In genomic region chr6:138054166-138054565, GRCm38 (mm10) we compare ENCODE assay signal across 8 mouse cellular contexts. TPM values are rescaled to one million over a fixed set of nuclear protein-coding genes. Genes with fewer than 3 reads are reported as not detected.
DNase-seq lines count a peak whose midpoint lies in the region; ATAC-seq and TF ChIP-seq lines count a peak whose summit lies in the region.

No protein-coding gene starts in this region.

- H3K4me2 ChIP-seq in kidney, postnatal 0 days (ENCODE audit: low read length), result no peak overlapping the region
- H3K4me2 ChIP-seq in forebrain, embryonic 13.5 days, result no peak overlapping the region

- intact Hi-C loops in gastrocnemius, adult 2 months (cut with DNase I), result loop anchor here (5.0 to 10.0 kb wide), 2 partner anchors 182 to 259 kb away; no protein-coding TSS in a partner anchor

- H3K27me3 ChIP-seq in kidney, postnatal 0 days (ENCODE audit: insufficient read depth, low read length), result no peaks in the 10 kb centered on the region
- H3K27me3 ChIP-seq in forebrain, embryonic 13.5 days, result no peaks in the 10 kb centered on the region

- no peak for ATAC-seq in kidney, postnatal 0 days (replicated peaks; ENCODE audit: low FRiP score, low read depth)
- ATAC-seq in forebrain, embryonic 13.5 days, result no peak

- no peaks in the 10 kb centered on the region for H3K4me1 ChIP-seq in kidney, postnatal 0 days (replicated peaks; ENCODE audit: insufficient read depth, low read length)
- peaks cover 4% of the 10 kb centered on the region; the same call in 1 of the 2 replicates for H3K4me1 ChIP-seq in forebrain, embryonic 13.5 days

- no peaks in the 10 kb centered on the region for H3K9me3 ChIP-seq in kidney, postnatal 0 days (replicated peaks; ENCODE audit: low read length)
- H3K9me3 ChIP-seq in forebrain, embryonic 13.5 days (replicated peaks), result no peaks in the 10 kb centered on the region

- 79% methylated on average over 1 of the region's 1 CpGs for WGBS in kidney, postnatal 0 days
- 79% methylated on average over 1 of the region's 1 CpGs for whole genome bisulfite sequencing in forebrain, embryonic 13.5 days

- no peaks in the 10 kb centered on the region for H3K36me3 ChIP-seq in kidney, postnatal 0 days (ENCODE audit: insufficient read depth, low read length)
- no peaks in the 10 kb centered on the region for H3K36me3 ChIP-seq in forebrain, embryonic 13.5 days (ENCODE audit: poor library complexity, severe bottlenecking)

- H3K27ac ChIP-seq in gastrocnemius, adult 2 months, result no peak overlapping the region
- no peak overlapping the region for H3K27ac ChIP-seq in kidney, postnatal 0 days
- H3K27ac ChIP-seq in forebrain, embryonic 13.5 days, result no peak overlapping the region

- no peak for DNase-seq in gastrocnemius, adult 2 months
- DNase-seq in gastrocnemius, postnatal 10 days, result no peak
- peak; percentile 5 for DNase-seq in thymus, postnatal 14 days
- DNase-seq in thymus, adult 18-20 months, result no peak
- DNase-seq in kidney, postnatal 0 days (ENCODE audit: low spot score), result peak; percentile 26
- no peak for DNase-seq in urinary bladder, postnatal 25 days (ENCODE audit: low spot score)
- no peak for DNase-seq in ovary, adult 18-20 months (ENCODE audit: low spot score)

- no peak overlapping the region for H3K9ac ChIP-seq in kidney, postnatal 0 days (ENCODE audit: low read depth, low read length)
- no peak overlapping the region for H3K9ac ChIP-seq in forebrain, embryonic 13.5 days

- peak; percentile 52 for TF ChIP-seq CTCF in gastrocnemius, adult 2 months (IDR thresholded peaks at IDR 0.05)
- peak; percentile 66 for TF ChIP-seq CTCF in kidney, postnatal 0 days (IDR thresholded peaks at IDR 0.05; ENCODE audit: low read depth)

- H3K4me3 ChIP-seq in gastrocnemius, adult 2 months, result no peak overlapping the region
- no peak overlapping the region for H3K4me3 ChIP-seq in kidney, postnatal 0 days (replicated peaks; ENCODE audit: low read depth, low read length)
- no peak overlapping the region for H3K4me3 ChIP-seq in forebrain, embryonic 13.5 days

RNA-seq across cellular contexts. Expression of gene Slc15a5, which starts 25.6 kb away (rescaled TPM):
- total RNA-seq in gastrocnemius, adult 2 months (2021), result 10 to 100 TPM in 1 of 2 experiments, 1 to 10 TPM in 1; 2.1 to 20.8 TPM
- not detected for total RNA-seq in gastrocnemius, postnatal 10 days (2021)
- polyA plus RNA-seq in kidney, postnatal 0 days (2015; fragmentation: Nextera tagmentation; extraction: Ambion mirVana), result 0.13 and 0.15 TPM in 2 replicates
- not detected in 2 replicates for polyA plus RNA-seq in forebrain, embryonic 13.5 days (2015; fragmentation: Nextera tagmentation; extraction: Ambion mirVana)

Comparison
In these comparisons a context has a peak if more than half of its experiments do, and no peak if none do; other contexts are left out.
1. DNase-seq: peak in thymus, postnatal 14 days (single experiment) and kidney, postnatal 0 days (single experiment); none in gastrocnemius, adult 2 months (single experiment), gastrocnemius, postnatal 10 days (single experiment), thymus, adult 18-20 months (0 of 2), urinary bladder, postnatal 25 days (single experiment) and ovary, adult 18-20 months (single experiment).